Mouse (Mus musculus) embryonic fibroblast, embryonic 13.5 days (primary cell): ENCODE results near the gene Fam221b.

Experiments used
- CTCF ChIP-seq: IDR thresholded peaks from 2 replicates; pipeline ENCODE4 v1.5.1; 2011; ENCODE audit warnings: mild to moderate bottlenecking, control low read depth, low read length, moderate library complexity, borderline replicate concordance; ENCODE audit not compliant: insufficient read depth
- POLR2A ChIP-seq: IDR thresholded peaks from 2 replicates; pipeline ENCODE4 v1.6.1; 2011; ENCODE audit warnings: low read depth, mild to moderate bottlenecking, control low read depth, low read length, moderate library complexity

DNA sequence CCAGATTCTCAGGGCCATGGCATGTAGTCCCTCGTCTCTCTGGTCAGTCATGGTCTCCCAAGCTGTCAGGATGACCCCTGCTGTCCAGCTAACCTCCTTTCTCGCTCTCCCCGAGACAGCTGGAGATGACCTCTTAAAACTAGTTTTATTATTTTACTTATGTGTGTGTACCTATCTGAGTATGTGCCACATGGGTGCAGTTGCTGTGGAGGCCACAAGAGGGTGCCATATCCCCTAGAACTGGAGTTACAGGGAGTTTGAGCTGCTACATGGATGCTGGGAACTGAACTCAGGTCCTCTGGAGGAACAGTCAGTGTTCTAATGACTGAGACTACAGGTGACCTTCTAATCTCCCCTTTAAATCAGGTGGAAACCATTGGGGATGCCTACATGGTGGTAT, 19.2 kb downstream of the Fam221b start:
- no peak for TF ChIP-seq CTCF
- no peak for TF ChIP-seq POLR2A
